Mouse (Mus musculus): ENCODE measurements around the gene Nckap5. TPM values are rescaled to one million over a fixed set of nuclear protein-coding genes. Genes with fewer than 3 reads are reported as not detected.

The Nckap5 gene
- total and polyA plus RNA-seq, 3 experiments: not detected

GRCm38 (mm10) chr1:126868372-126868771, 37.8 kb upstream of the Nckap5 start:
- Histone ChIP-seq H3K9ac (ENCODE audit: control insufficient read depth, low read depth, low read length, poor library complexity, severe bottlenecking) (no peak overlapping the region), H3K36me3 (ENCODE audit: control insufficient read depth in 1 of 2, insufficient read depth in 2 of 2, low read length in 2 of 2) (no peaks in the 10 kb centered on the region), H3K4me3 (ENCODE audit: control insufficient read depth in 1 of 2, insufficient read depth in 1 of 2, low read depth in 2 of 2, low read length in 2 of 2) (no peak overlapping the region), H3K4me1 (ENCODE audit: control insufficient read depth in 1 of 2, insufficient read depth in 2 of 2, low read length in 2 of 2) (no peaks in the 10 kb centered on the region), H3K27ac (ENCODE audit: control insufficient read depth, low read depth, low read length) (no peak overlapping the region), H3K9me3 (replicated peaks; ENCODE audit: insufficient read depth, low read length) (no peaks in the 10 kb centered on the region), H3K79me2 (ENCODE audit: control insufficient read depth, insufficient read depth, low read length, poor library complexity) (no peaks in the 10 kb centered on the region), H3K27me3 (ENCODE audit: control insufficient read depth in 1 of 2, insufficient read depth in 2 of 2, low read length in 2 of 2) (no peaks in the 10 kb centered on the region)
- TF ChIP-seq BHLHE40 (IDR thresholded peaks at IDR 0.05; ENCODE audit: borderline replicate concordance, low read depth, low read length) (no peak), E2F4 (IDR thresholded peaks at IDR 0.05; ENCODE audit: borderline replicate concordance, low read depth, low read length) (no peak), MAZ (IDR thresholded peaks at IDR 0.05; ENCODE audit: low read depth, low read length) (no peak), ELF1 (IDR thresholded peaks at IDR 0.05; ENCODE audit: low read depth, low read length) (no peak), UBTF (IDR thresholded peaks at IDR 0.05; ENCODE audit: borderline replicate concordance, insufficient read depth, low read depth, low read length) (no peak), POLR2A (IDR thresholded peaks at IDR 0.05; ENCODE audit: control insufficient read depth in 1 of 2, insufficient read depth in 1 of 2, low read depth in 1 of 2, low read length in 2 of 2, poor library complexity in 1 of 2) (no peak)
- no peak for DNase-seq (ENCODE audit: low read depth, low spot score)

GRCm38 (mm10) chr1:126867912-126868311, 37.3 kb upstream of the Nckap5 start:
- Histone ChIP-seq H3K9me3 (replicated peaks; ENCODE audit: insufficient read depth, low read length) (no peaks in the 10 kb centered on the region), H3K9ac (ENCODE audit: control insufficient read depth, low read depth, low read length, poor library complexity, severe bottlenecking) (no peak overlapping the region), H3K4me3 (ENCODE audit: control insufficient read depth in 1 of 2, insufficient read depth in 1 of 2, low read depth in 2 of 2, low read length in 2 of 2) (no peak overlapping the region), H3K79me2 (ENCODE audit: control insufficient read depth, insufficient read depth, low read length, poor library complexity) (no peaks in the 10 kb centered on the region), H3K27me3 (ENCODE audit: control insufficient read depth in 1 of 2, insufficient read depth in 2 of 2, low read length in 2 of 2) (no peaks in the 10 kb centered on the region), H3K36me3 (ENCODE audit: control insufficient read depth in 1 of 2, insufficient read depth in 2 of 2, low read length in 2 of 2) (no peaks in the 10 kb centered on the region), H3K4me1 (ENCODE audit: control insufficient read depth in 1 of 2, insufficient read depth in 2 of 2, low read length in 2 of 2) (no peaks in the 10 kb centered on the region), H3K27ac (ENCODE audit: control insufficient read depth, low read depth, low read length) (no peak overlapping the region)
- no peak for DNase-seq (ENCODE audit: low read depth, low spot score)
- no peak for TF ChIP-seq NRF1 (IDR thresholded peaks at IDR 0.05; ENCODE audit: insufficient read depth, low read depth, low read length, poor library complexity, severe bottlenecking)
- TF ChIP-seq MYC (IDR thresholded peaks at IDR 0.05; ENCODE audit: low read depth, low read length): no peak
- TF ChIP-seq CHD2 (IDR thresholded peaks at IDR 0.05; ENCODE audit: low read length): no peak
- TF ChIP-seq TBP (IDR thresholded peaks at IDR 0.05; ENCODE audit: low read depth, low read length): no peak
- no peak for TF ChIP-seq RCOR1 (IDR thresholded peaks at IDR 0.05; ENCODE audit: low read depth, low read length)
- no peak for TF ChIP-seq GATA1 (IDR thresholded peaks at IDR 0.05; ENCODE audit: low read depth, low read length)
- no peak for TF ChIP-seq JUND (IDR thresholded peaks at IDR 0.05; ENCODE audit: low read depth, low read length)

- H3K9me3 ChIP-seq (replicated peaks; ENCODE audit: insufficient read depth, low read length): no peaks in the 10 kb centered on the region
- H3K9ac ChIP-seq (ENCODE audit: control insufficient read depth, low read depth, low read length, poor library complexity, severe bottlenecking): no peak overlapping the region
- no peak overlapping the region for H3K4me3 ChIP-seq (ENCODE audit: control insufficient read depth in 1 of 2, insufficient read depth in 1 of 2, low read depth in 2 of 2, low read length in 2 of 2)
- TF ChIP-seq GABPA (IDR thresholded peaks at IDR 0.05; ENCODE audit: low read depth, low read length): no peak
- no peaks in the 10 kb centered on the region for H3K4me1 ChIP-seq (ENCODE audit: control insufficient read depth in 1 of 2, insufficient read depth in 2 of 2, low read length in 2 of 2)
- no peaks in the 10 kb centered on the region for H3K79me2 ChIP-seq (ENCODE audit: control insufficient read depth, insufficient read depth, low read length, poor library complexity)
- no peaks in the 10 kb centered on the region for H3K27me3 ChIP-seq (ENCODE audit: control insufficient read depth in 1 of 2, insufficient read depth in 2 of 2, low read length in 2 of 2)
- no peak for DNase-seq (ENCODE audit: low read depth, low spot score)
- no peaks in the 10 kb centered on the region for H3K36me3 ChIP-seq (ENCODE audit: control insufficient read depth in 1 of 2, insufficient read depth in 2 of 2, low read length in 2 of 2)
- H3K27ac ChIP-seq (ENCODE audit: control insufficient read depth, low read depth, low read length): no peak overlapping the region
Observed at GRCm38 (mm10) chr1:126865591-126866086, 35.0 kb upstream of the Nckap5 start.

Measured in MEL (cell line).